Mouse (Mus musculus) kidney, adult 2 months (tissue): ENCODE results near the gene Pde6b.

ENCODE experiments used
- CTCF ChIP-seq: fragments of 200-500 bp; conservative IDR thresholded peaks from 2 replicates; pipeline ENCODE4 v1.5.1; 2011; ENCODE audit warnings: low read depth, mild to moderate bottlenecking, control low read depth, low read length, moderate library complexity, mixed read lengths; ENCODE audit not compliant: insufficient read depth, insufficient read length
- POLR2A ChIP-seq: fragments of 200-500 bp; IDR thresholded peaks from one replicate; pipeline ENCODE4 v1.6.1; 2011; ENCODE audit warnings: low read depth, low read length, control low read depth

DNA sequence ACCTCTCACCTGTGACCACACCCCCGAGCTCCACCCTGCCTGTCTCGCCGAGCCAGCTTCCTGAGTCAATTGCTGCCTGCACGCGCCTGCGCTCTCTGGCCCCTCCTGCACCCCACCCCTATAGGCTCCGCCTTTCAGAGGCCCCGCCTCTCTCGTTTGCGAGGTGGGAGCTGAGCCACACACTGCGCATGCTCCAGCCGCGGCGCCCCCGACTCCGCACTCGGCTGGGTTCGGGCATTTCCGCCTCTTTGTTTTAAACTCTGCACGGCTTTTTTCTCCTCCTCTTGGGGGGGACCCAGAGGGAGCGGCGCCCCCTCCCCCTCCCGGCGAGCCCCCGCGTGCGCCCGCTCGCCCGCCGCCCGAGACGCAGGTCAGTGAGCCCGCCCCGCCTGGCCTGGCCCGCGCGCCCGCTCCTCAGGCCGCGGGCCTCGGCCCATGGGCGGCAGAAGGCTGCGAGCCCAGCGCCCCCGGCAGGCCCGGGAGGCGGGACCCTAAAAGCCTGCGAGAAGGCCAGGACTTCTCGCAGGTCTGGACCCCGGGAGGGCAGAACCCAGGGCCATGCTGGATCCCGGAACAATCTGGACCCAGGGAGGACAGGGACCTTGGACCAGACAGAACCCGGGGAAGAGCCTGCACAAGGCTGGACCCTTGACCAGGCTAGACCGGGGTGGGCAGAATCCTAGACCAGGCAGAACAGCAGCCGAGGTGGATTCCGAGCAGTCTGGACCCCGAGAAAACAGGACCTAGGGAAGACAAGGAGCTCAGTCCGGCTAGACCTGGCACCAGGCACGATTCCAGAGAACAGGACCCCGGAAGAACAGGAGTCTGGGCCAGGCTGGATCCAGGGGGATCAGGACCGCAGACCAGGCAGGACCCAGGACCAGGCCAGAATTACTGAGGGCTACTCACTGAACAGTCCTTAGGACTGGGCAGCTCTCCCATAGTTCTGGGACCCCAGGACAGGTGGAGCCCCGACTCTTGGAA lies 73.2 kb downstream of the Pde6b start, which contains the start of gene Pcgf3:
- TF ChIP-seq POLR2A (no peak), CTCF (no peak)
